8 mouse cellular contexts compared by ENCODE assay signal in the genomic region with DNA sequence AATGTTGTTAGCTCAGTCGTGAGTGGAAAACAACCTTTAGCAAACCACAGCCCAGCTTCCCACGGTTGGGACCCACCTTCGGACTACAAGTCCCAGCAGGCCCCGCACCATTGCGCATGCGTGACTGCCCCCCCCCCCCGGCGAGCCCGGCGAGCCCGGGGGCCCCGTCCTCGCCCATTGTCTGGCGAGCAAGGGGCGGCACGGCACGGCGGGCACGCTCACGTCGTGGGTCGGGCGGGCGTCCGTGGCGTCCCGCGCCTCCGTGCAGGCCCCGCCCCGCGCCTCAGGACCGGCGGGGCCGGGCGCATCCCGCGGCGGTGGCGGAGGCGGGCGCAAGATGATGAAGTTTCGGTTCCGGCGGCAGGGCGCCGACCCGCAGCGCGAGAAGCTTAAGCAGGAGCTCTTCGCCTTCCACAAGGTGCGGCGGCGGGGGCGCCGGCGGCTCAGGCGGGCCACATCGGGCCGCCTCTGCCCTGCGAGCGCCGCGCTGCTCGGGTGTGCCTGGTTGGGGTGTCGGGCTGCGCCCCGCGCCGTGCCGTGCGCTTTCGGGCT. TPM values are rescaled to one million over a fixed set of nuclear protein-coding genes. Genes with fewer than 3 reads are reported as not detected.
DNase-seq lines count a peak whose midpoint lies in the region; ATAC-seq and TF ChIP-seq lines count a peak whose summit lies in the region.

TSS of gene Llgl1 (plus strand) at position 200 of the 552 bp plus-strand sequence.

- peak; percentile 77 for TF ChIP-seq POLR2A in olfactory bulb, adult 2 months (IDR thresholded peaks at IDR 0.05; ENCODE audit: insufficient read depth, low read depth, low read length)
- TF ChIP-seq POLR2A in thymus, adult 2 months (IDR thresholded peaks at IDR 0.05; ENCODE audit: control insufficient read depth, extremely low read depth, insufficient read depth, low read length, poor library complexity): peak; percentile 62; the same call in 1 of the 2 replicates

- peaks cover 8 to 11% of the 10 kb centered on the region in 2 experiments; a peak in 3 of 4 replicates for H3K4me1 ChIP-seq in ES-E14 (ENCODE audit: control insufficient read depth in 2 of 2, insufficient read depth in 2 of 2, low read length in 2 of 2, poor library complexity in 1 of 2)
- H3K4me1 ChIP-seq in forebrain, embryonic 15.5 days: peaks cover 42% of the 10 kb centered on the region
- H3K4me1 ChIP-seq in lung, embryonic 14.5 days (ENCODE audit: insufficient read depth): peaks cover 5% of the 10 kb centered on the region; the same call in 1 of the 2 replicates
- H3K4me1 ChIP-seq in olfactory bulb, adult 2 months (ENCODE audit: control insufficient read depth, insufficient read depth, low read length): peaks cover 42% of the 10 kb centered on the region
- H3K4me1 ChIP-seq in thymus, adult 2 months (replicated peaks; ENCODE audit: control insufficient read depth, insufficient read depth, low read length): peaks cover 14% of the 10 kb centered on the region

- ATAC-seq in forebrain, embryonic 15.5 days (replicated peaks): peak; percentile 89
- peak; percentile 89 for ATAC-seq in lung, embryonic 14.5 days (ENCODE audit: insufficient read depth)

- peak within 1 kb of the TSS; percentile 67 for H3K4me2 ChIP-seq in forebrain, embryonic 15.5 days (replicated peaks)
- H3K4me2 ChIP-seq in lung, embryonic 14.5 days: peak within 1 kb of the TSS; percentile 88

- peaks cover 5% of the 10 kb centered on the region; the same call in 1 of the 2 replicates for H3K36me3 ChIP-seq in ES-E14 (ENCODE audit: control insufficient read depth, insufficient read depth, low read length, poor library complexity, severe bottlenecking)
- H3K36me3 ChIP-seq in forebrain, embryonic 15.5 days: peaks cover 5% of the 10 kb centered on the region
- peaks cover 6% of the 10 kb centered on the region for H3K36me3 ChIP-seq in lung, embryonic 14.5 days (ENCODE audit: insufficient read depth)
- no peaks in the 10 kb centered on the region for H3K36me3 ChIP-seq in thymus, adult 2 months (ENCODE audit: control insufficient read depth, insufficient read depth, low read length)

- peak; percentile 79 for DNase-seq in ES-E14 (ENCODE audit: low read depth, low spot score)
- peak; percentile 89 for DNase-seq in cerebellum, adult 11 months
- peak; percentile 77 for DNase-seq in heart, postnatal 25 days (ENCODE audit: low spot score)
- peak; percentile 79 to 86 for DNase-seq in layer of hippocampus, adult 18-20 months (ENCODE audit: low spot score in 2 of 2)
- peak; percentile 96 for DNase-seq in lung, embryonic 14.5 days
- DNase-seq in thymus, adult 2 months: peak; percentile 80

- TF ChIP-seq CTCF in lung, embryonic 14.5 days (IDR thresholded peaks at IDR 0.05; ENCODE audit: low read depth): no peak
- TF ChIP-seq CTCF in olfactory bulb, adult 2 months (IDR thresholded peaks at IDR 0.05; ENCODE audit: insufficient read depth, low read depth, low read length): no peak
- 0 out of 2 replicates have a peak, but pooled peaks have one; percentile 31 for TF ChIP-seq CTCF in thymus, adult 2 months (IDR thresholded peaks at IDR 0.05; ENCODE audit: borderline replicate concordance, control insufficient read depth, extremely low read depth, insufficient read depth, low read length, poor library complexity)

- intact Hi-C loops in heart, postnatal 25 days (cut with DNase I): loop anchor here (2.0 to 5.0 kb wide), 4 partner anchors 27 to 178 kb away; partner anchors contain the start of genes Flii, Smcr8, Tmem11 and Top3a

- H3K9me3 ChIP-seq in ES-E14 (ENCODE audit: control insufficient read depth, insufficient read depth, low read depth, low read length): no peaks in the 10 kb centered on the region
- no peaks in the 10 kb centered on the region for H3K9me3 ChIP-seq in forebrain, embryonic 15.5 days
- no peaks in the 10 kb centered on the region for H3K9me3 ChIP-seq in lung, embryonic 14.5 days (ENCODE audit: low read depth, low read length)

- H3K4me3 ChIP-seq in ES-E14 (ENCODE audit: insufficient read depth in 1 of 2, low read depth in 1 of 2, low read length in 2 of 2, poor library complexity in 1 of 2, severe bottlenecking in 1 of 2): peak within 1 kb of the TSS; percentile 79 to 97
- H3K4me3 ChIP-seq in forebrain, embryonic 15.5 days: peak within 1 kb of the TSS; percentile 85
- peak within 1 kb of the TSS; percentile 84 for H3K4me3 ChIP-seq in lung, embryonic 14.5 days (ENCODE audit: low read depth, low read length)
- peak within 1 kb of the TSS; percentile 94 for H3K4me3 ChIP-seq in olfactory bulb, adult 2 months (ENCODE audit: insufficient read depth, low read depth, low read length)
- peak within 1 kb of the TSS; percentile 87 for H3K4me3 ChIP-seq in thymus, adult 2 months (ENCODE audit: control insufficient read depth, insufficient read depth, low read length)

- H3K9ac ChIP-seq in ES-E14 (ENCODE audit: insufficient read depth, low read depth, low read length, poor library complexity, severe bottlenecking): peak within 1 kb of the TSS; percentile 84
- peak within 1 kb of the TSS; percentile 87 for H3K9ac ChIP-seq in forebrain, embryonic 15.5 days (replicated peaks)
- H3K9ac ChIP-seq in lung, embryonic 14.5 days: peak within 1 kb of the TSS; percentile 90

- H3K27ac ChIP-seq in ES-E14 (ENCODE audit: insufficient read depth, low read depth, low read length, poor library complexity, severe bottlenecking): peak within 1 kb of the TSS; percentile 82
- peak within 1 kb of the TSS; percentile 91 for H3K27ac ChIP-seq in forebrain, embryonic 15.5 days (replicated peaks)
- H3K27ac ChIP-seq in lung, embryonic 14.5 days (ENCODE audit: low read depth): peak within 1 kb of the TSS; percentile 72
- peak within 1 kb of the TSS; percentile 59 for H3K27ac ChIP-seq in olfactory bulb, adult 2 months (ENCODE audit: insufficient read depth, low read depth, low read length)
- peak within 1 kb of the TSS; percentile 0; the same call in 1 of the 2 replicates for H3K27ac ChIP-seq in thymus, adult 2 months (ENCODE audit: control insufficient read depth, insufficient read depth, low read length)

- no peaks in the 10 kb centered on the region for H3K27me3 ChIP-seq in forebrain, embryonic 15.5 days
- H3K27me3 ChIP-seq in lung, embryonic 14.5 days (ENCODE audit: insufficient read depth, low read length): no peaks in the 10 kb centered on the region
- H3K27me3 ChIP-seq in thymus, adult 2 months (ENCODE audit: control insufficient read depth, insufficient read depth, low read length): no peaks in the 10 kb centered on the region

- in situ Hi-C loops in ES-E14 (cut with MboI; ENCODE audit: low sequenced_read_pairs in 2 of 2, unreplicated experiment in 2 of 2): no loop called here

- under 1% methylated on average over 62 of the region's 73 CpGs for WGBS in forebrain, embryonic 15.5 days
- WGBS in lung, embryonic 14.5 days: under 1% methylated on average over 58 of the region's 73 CpGs
- under 1% methylated on average over 69 of the region's 73 CpGs for WGBS in olfactory bulb, adult 2 months
- under 1% methylated on average over 67 of the region's 73 CpGs for WGBS in thymus, adult 2 months

TF ChIP-seq in ES-E14, 5 proteins besides CTCF, POLR2A, EP300 and RAD21:
- peak; percentile 97 for TF ChIP-seq HCFC1 (IDR thresholded peaks at IDR 0.05; ENCODE audit: borderline replicate concordance, insufficient read depth, low read length)
- no peak for TF ChIP-seq CHD2 (IDR thresholded peaks at IDR 0.05; ENCODE audit: low read depth, low read length)
- peak; percentile 31; the same call in 1 of the 2 replicates for TF ChIP-seq ZC3H11A (IDR thresholded peaks at IDR 0.05; ENCODE audit: borderline replicate concordance, low read depth, low read length)
- no peak for TF ChIP-seq ZNF384 (IDR thresholded peaks at IDR 0.05; ENCODE audit: low read depth, low read length)

RNA-seq across cellular contexts. Expression of gene Llgl1, which starts in this region (rescaled TPM):
- 25.5 and 33.0 TPM in 2 replicates for total RNA-seq in ES-E14 (2012; rRNA removed)
- 81.5 and 81.8 TPM in 2 replicates for polyA plus RNA-seq in forebrain, embryonic 15.5 days (2015; fragmentation: Nextera tagmentation; extraction: Ambion mirVana)
- total RNA-seq in heart, postnatal 25 days (2021): 10 to 100 TPM; 11.4 to 12.3 TPM
- total RNA-seq in layer of hippocampus, adult 18-20 months (2021): 10 to 100 TPM; 39.2 to 41.1 TPM
- polyA plus RNA-seq in lung, embryonic 14.5 days (2014; fragmentation: Nextera tagmentation; extraction: Ambion mirVana): 64.6 and 69.6 TPM in 2 replicates
- not detected in 2 replicates for polyA plus RNA-seq in olfactory bulb, adult 2 months (2012; ENCODE audit: insufficient read depth, insufficient read length, low replicate concordance, missing spikeins)
- 143 and 154 TPM in 2 replicates for polyA plus RNA-seq in thymus, adult 2 months (2012; rRNA removed)

Comparison
In these comparisons a context has a peak if more than half of its experiments do, and no peak if none do; other contexts are left out.
1. Peak in every context shown above with its lines: DNase-seq, ATAC-seq, H3K4me3 ChIP-seq and H3K27ac ChIP-seq.
2. H3K27ac ChIP-seq: peak in every context shown above with its lines; median percentile 91 in forebrain, embryonic 15.5 days; 82 in ES-E14; 72 in lung, embryonic 14.5 days; 59 in olfactory bulb, adult 2 months; 0 in thymus, adult 2 months.